Mouse (Mus musculus) embryonic fibroblast, embryonic 13.5 days (primary cell): ENCODE data around the gene Sec14l1.

Experiments
- CTCF ChIP-seq: IDR thresholded peaks from 2 replicates; pipeline ENCODE4 v1.5.1; 2011; ENCODE audit warnings: mild to moderate bottlenecking, control low read depth, low read length, moderate library complexity, borderline replicate concordance; ENCODE audit not compliant: insufficient read depth
- POLR2A ChIP-seq: IDR thresholded peaks from 2 replicates; pipeline ENCODE4 v1.6.1; 2011; ENCODE audit warnings: low read depth, mild to moderate bottlenecking, control low read depth, low read length, moderate library complexity

- no peak for TF ChIP-seq POLR2A
- TF ChIP-seq CTCF = no peak
These were observed 2.4 kb downstream of the Sec14l1 start for GRCm38 (mm10) chr11:117117321-117117720.
